In the genomic region with DNA sequence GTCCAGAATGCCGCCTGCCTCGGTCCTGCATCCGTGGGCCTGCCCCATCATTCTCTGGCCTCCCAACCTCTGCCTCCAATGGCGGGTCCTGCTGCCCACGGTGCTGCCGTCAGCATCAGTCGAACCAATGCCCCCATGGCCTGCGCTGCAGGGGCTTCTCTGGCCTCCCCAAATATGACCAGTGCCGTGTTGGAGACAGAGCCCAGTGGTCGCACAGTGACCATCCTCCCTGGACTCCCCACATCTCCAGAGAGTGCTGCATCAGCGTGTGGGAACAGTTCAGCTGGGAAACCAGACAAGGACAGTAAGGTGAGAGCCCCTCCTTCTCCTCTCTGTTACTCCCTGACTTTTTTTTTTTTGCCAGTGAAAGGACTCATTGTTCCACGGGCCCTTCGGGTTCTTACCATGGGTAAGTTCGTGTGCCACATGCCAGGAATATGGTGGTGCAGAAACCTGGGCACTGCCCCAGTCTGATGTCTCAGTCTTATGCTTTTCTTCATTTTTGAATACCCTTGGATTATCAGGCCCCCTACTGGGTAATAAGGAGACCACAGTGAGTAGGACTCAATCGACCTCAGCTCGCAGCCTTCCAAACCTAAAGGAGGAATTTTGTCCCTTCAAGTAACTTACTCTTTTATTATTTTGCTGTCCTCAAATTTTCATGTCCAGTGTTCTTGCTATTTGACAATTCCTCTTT, we compare ENCODE assay signal across 9 mouse cellular contexts.
DNase-seq lines count a peak whose midpoint lies in the region; ATAC-seq and TF ChIP-seq lines count a peak whose summit lies in the region.
"Had no signal": no experiment of that assay in that cellular context is flagged by ENCODE, and none has a peak within 500 bp of the region (broad histone marks: within the 10 kb centered on the region; RNA-seq: fewer than 3 reads in every experiment).

No protein-coding gene starts in this region.

- peak; percentile 66; the same call in 1 of the 2 replicates for ATAC-seq in kidney, postnatal 0 days (replicated peaks; ENCODE audit: low FRiP score, low read depth)
- ATAC-seq in activated CD4-positive, CD25-positive, alpha-beta regulatory T cell, adult 4 months = peak; percentile 52
- peak; percentile 51; the same call in 1 of the 2 replicates for ATAC-seq in midbrain, embryonic 13.5 days

- no peaks in the 10 kb centered on the region for H3K4me1 ChIP-seq in kidney, postnatal 0 days (replicated peaks; ENCODE audit: insufficient read depth, low read length)
- peaks cover 30% of the 10 kb centered on the region for H3K4me1 ChIP-seq in forebrain, embryonic 10.5 days
- peaks cover 26% of the 10 kb centered on the region for H3K4me1 ChIP-seq in midbrain, embryonic 13.5 days (replicated peaks)

- H3K4me2 ChIP-seq in kidney, postnatal 0 days (ENCODE audit: low read length) = no peak overlapping the region
- H3K4me2 ChIP-seq in midbrain, embryonic 13.5 days (replicated peaks) = no peak overlapping the region

- peaks cover 7% of the 10 kb centered on the region; the same call in 1 of the 2 replicates for H3K36me3 ChIP-seq in kidney, postnatal 0 days (ENCODE audit: insufficient read depth, low read length)
- peaks cover 65% of the 10 kb centered on the region for H3K36me3 ChIP-seq in forebrain, embryonic 10.5 days (replicated peaks)
- H3K36me3 ChIP-seq in midbrain, embryonic 13.5 days = peaks cover 33% of the 10 kb centered on the region

- no peak overlapping the region for H3K4me3 ChIP-seq in kidney, postnatal 0 days (replicated peaks; ENCODE audit: low read depth, low read length)
- H3K4me3 ChIP-seq in forebrain, embryonic 10.5 days = no peak overlapping the region
- no peak overlapping the region for H3K4me3 ChIP-seq in midbrain, embryonic 13.5 days (replicated peaks)

- no peak overlapping the region for H3K9ac ChIP-seq in kidney, postnatal 0 days (ENCODE audit: low read depth, low read length)
- H3K9ac ChIP-seq in midbrain, embryonic 13.5 days (replicated peaks) = no peak overlapping the region

- H3K27ac ChIP-seq in kidney, postnatal 0 days = 0 out of 2 replicates have a peak overlapping the region, but pooled peaks have one; percentile 52
- peak overlapping the region; percentile 31; the same call in 1 of the 2 replicates for H3K27ac ChIP-seq in forebrain, embryonic 10.5 days
- 0 out of 2 replicates have a peak overlapping the region, but pooled peaks have one; percentile 6 for H3K27ac ChIP-seq in midbrain, embryonic 13.5 days

- H3K27me3 ChIP-seq in kidney, postnatal 0 days (ENCODE audit: insufficient read depth, low read length) = no peaks in the 10 kb centered on the region
- no peaks in the 10 kb centered on the region for H3K27me3 ChIP-seq in forebrain, embryonic 10.5 days (ENCODE audit: poor library complexity, severe bottlenecking)
- H3K27me3 ChIP-seq in midbrain, embryonic 13.5 days = no peaks in the 10 kb centered on the region

- peak; percentile 57 for DNase-seq in kidney, postnatal 0 days (ENCODE audit: low spot score)
- DNase-seq in kidney, postnatal 14 days = no peak
- DNase-seq in forebrain, embryonic 10.5 days (ENCODE audit: extremely low spot score, low spot score) = no peak
- DNase-seq in frontal cortex, postnatal 10 days (ENCODE audit: low spot score in 2 of 2) = no peak
- no peak for DNase-seq in frontal cortex, postnatal 14 days (ENCODE audit: low spot score in 2 of 2)
- DNase-seq: heart, postnatal 10 days; left cerebral cortex, postnatal 4 days had no signal

- 79% methylated on average over 16 of the region's 16 CpGs for WGBS in kidney, postnatal 0 days
- 86% methylated on average over 16 of the region's 16 CpGs for WGBS in forebrain, embryonic 10.5 days
- WGBS in midbrain, embryonic 13.5 days = 90% methylated on average over 16 of the region's 16 CpGs

- peak; percentile 66 for TF ChIP-seq CTCF in kidney, postnatal 0 days (IDR thresholded peaks at IDR 0.05; ENCODE audit: low read depth)

- no peaks in the 10 kb centered on the region for H3K9me3 ChIP-seq in kidney, postnatal 0 days (replicated peaks; ENCODE audit: low read length)
- no peaks in the 10 kb centered on the region for H3K9me3 ChIP-seq in forebrain, embryonic 10.5 days
- no peaks in the 10 kb centered on the region for H3K9me3 ChIP-seq in midbrain, embryonic 13.5 days
